Mouse (Mus musculus) heart, adult 2 months (tissue): ENCODE measurements around the gene Samhd1.

Experiments used
- CTCF ChIP-seq: fragments of 200-600 bp; IDR thresholded peaks from 2 replicates; pipeline ENCODE4 v1.8.1; 2022; ENCODE audit warnings: antibody characterized with exemption, mild to moderate bottlenecking, moderate library complexity
- EP300 ChIP-seq: fragments of 200-500 bp; IDR thresholded peaks from 2 replicates; pipeline ENCODE4 v1.6.1; 2011; ENCODE audit warnings: low read depth, low read length, control low read depth; ENCODE audit not compliant: insufficient read depth
- POLR2A ChIP-seq: fragments of 200-500 bp; IDR thresholded peaks from 2 replicates; pipeline ENCODE4 v1.6.1; 2011; ENCODE audit warnings: mild to moderate bottlenecking, low read depth, low read length, control low read depth; ENCODE audit not compliant: insufficient read depth

DNA sequence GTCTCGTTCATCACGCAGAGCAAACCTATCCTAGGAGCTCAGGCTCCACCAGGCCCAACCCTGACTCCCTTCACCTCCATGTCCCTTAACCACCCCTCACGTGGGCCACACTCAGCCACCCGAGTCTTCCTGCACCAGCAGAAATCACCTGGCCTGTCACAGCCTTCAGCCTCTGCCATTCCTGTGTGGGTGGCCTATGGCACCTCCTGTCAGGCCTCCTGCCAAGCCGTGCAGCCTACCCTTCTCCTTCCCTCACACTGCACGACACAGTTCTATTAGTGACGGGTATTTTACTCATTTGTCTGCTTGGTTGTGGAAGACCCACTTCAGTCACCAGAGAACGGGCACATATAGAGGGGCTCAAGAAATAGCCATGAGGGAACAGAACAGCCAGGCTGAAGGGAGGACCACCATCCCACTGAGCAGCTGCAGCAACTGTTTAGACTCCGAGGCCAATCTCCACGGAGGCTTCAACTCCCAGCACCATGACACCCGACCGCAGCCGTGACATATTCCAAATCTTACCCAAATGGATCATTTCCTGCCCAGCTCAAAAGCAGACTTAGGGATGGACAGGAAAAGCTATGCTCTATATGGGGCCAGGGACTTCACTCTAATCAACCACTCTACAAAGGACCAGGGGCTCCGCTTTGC is 66.2 kb downstream of the Samhd1 start:
- TF ChIP-seq CTCF (no peak), EP300 (no peak), POLR2A (no peak)
